In the genomic region with DNA sequence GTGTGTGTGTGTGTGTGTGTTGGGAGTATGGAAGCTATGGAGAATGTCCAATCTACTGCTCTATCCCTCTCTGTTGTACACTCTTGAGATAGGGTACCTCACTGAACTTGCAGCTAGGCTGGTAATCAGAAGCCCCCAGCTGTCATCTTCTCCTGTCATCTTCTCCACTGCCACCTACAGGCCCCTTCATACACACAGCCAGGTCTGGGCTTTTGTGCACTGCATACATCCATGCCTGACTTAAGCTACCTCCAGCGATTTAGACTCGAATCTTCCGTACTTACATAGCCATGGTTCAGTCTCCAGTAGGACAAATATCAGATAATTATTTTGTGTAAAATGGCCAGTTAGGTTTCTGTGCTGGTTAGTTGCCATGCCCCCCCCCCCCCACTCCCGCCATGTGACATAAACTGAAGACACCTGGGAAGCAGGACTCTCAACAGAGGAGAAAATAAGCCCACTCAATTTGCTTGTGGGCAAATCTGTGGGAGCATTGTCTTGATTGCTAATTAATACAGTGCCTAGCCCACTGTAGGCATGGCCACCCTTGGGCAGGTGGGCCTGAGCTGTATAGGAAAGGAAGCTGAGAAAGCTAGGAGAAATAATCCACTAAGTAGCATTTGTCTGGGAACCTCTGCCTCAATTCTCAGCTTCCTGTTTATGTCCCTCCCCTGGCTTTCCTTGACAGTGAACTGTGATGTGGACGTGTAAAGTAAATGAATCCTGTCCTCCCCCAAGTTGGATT, we compare ENCODE assay signal across 12 mouse cellular contexts.
DNase-seq lines count a peak whose midpoint lies in the region; ATAC-seq and TF ChIP-seq lines count a peak whose summit lies in the region.
"Had no signal": no experiment of that assay in that cellular context is flagged by ENCODE, and none has a peak within 500 bp of the region (broad histone marks: within the 10 kb centered on the region; RNA-seq: fewer than 3 reads in every experiment).

No protein-coding gene starts in this region.

- peak; percentile 49; the same call in 1 of the 2 replicates for ATAC-seq in forebrain, embryonic 11.5 days (replicated peaks; ENCODE audit: low FRiP score)
- ATAC-seq in forebrain, embryonic 16.5 days: no peak; the same call in 1 of the 2 replicates
- peak; percentile 31; the same call in 1 of the 2 replicates for ATAC-seq in lung, embryonic 16.5 days (ENCODE audit: low read depth)
- ATAC-seq in hindbrain, embryonic 15.5 days (ENCODE audit: low FRiP score, low read depth): peak; percentile 51; the same call in 1 of the 2 replicates
- 0 out of 2 replicates have a peak, but pooled peaks have one; percentile 53 for ATAC-seq in neural tube, embryonic 15.5 days (ENCODE audit: low FRiP score)

- no peak overlapping the region for H3K4me3 ChIP-seq in forebrain, embryonic 11.5 days (ENCODE audit: low read depth, low read length)
- H3K4me3 ChIP-seq in forebrain, embryonic 16.5 days (replicated peaks; ENCODE audit: low read length): no peak overlapping the region
- no peak overlapping the region for H3K4me3 ChIP-seq in lung, embryonic 16.5 days (ENCODE audit: low read length)
- H3K4me3 ChIP-seq in lung, adult 2 months (replicated peaks; ENCODE audit: extremely low read depth, low read depth, low read length): no peak overlapping the region
- H3K4me3 ChIP-seq in hindbrain, embryonic 15.5 days: no peak overlapping the region
- H3K4me3 ChIP-seq in neural tube, embryonic 15.5 days (replicated peaks): no peak overlapping the region
- H3K4me3 ChIP-seq: embryonic facial prominence, embryonic 15.5 days; stomach, embryonic 15.5 days had no signal

- no peak overlapping the region for H3K4me2 ChIP-seq in forebrain, embryonic 11.5 days (ENCODE audit: low read depth, low read length, severe bottlenecking)
- H3K4me2 ChIP-seq in forebrain, embryonic 16.5 days (ENCODE audit: low read length): no peak overlapping the region
- H3K4me2 ChIP-seq in lung, embryonic 16.5 days (ENCODE audit: low read depth, low read length): peak overlapping the region; percentile 9; the same call in 1 of the 2 replicates
- no peak overlapping the region for H3K4me2 ChIP-seq in hindbrain, embryonic 15.5 days
- H3K4me2 ChIP-seq in neural tube, embryonic 15.5 days: no peak overlapping the region
- H3K4me2 ChIP-seq: embryonic facial prominence, embryonic 15.5 days; heart, embryonic 11.5 days; stomach, embryonic 15.5 days had no signal

- no peaks in the 10 kb centered on the region for H3K9me3 ChIP-seq in forebrain, embryonic 11.5 days (ENCODE audit: control insufficient read depth, low read length)
- no peaks in the 10 kb centered on the region for H3K9me3 ChIP-seq in forebrain, embryonic 16.5 days (ENCODE audit: control insufficient read depth, low read length)
- no peaks in the 10 kb centered on the region for H3K9me3 ChIP-seq in lung, embryonic 16.5 days (ENCODE audit: control insufficient read depth, low read length)
- no peaks in the 10 kb centered on the region for H3K9me3 ChIP-seq in hindbrain, embryonic 15.5 days
- no peaks in the 10 kb centered on the region for H3K9me3 ChIP-seq in neural tube, embryonic 15.5 days (replicated peaks)
- H3K9me3 ChIP-seq: embryonic facial prominence, embryonic 15.5 days; stomach, embryonic 15.5 days had no signal

- H3K9ac ChIP-seq in forebrain, embryonic 11.5 days (ENCODE audit: low read length): no peak overlapping the region
- no peak overlapping the region for H3K9ac ChIP-seq in forebrain, embryonic 16.5 days (replicated peaks; ENCODE audit: low read depth, low read length)
- H3K9ac ChIP-seq in lung, embryonic 16.5 days (ENCODE audit: low read length): no peak overlapping the region
- no peak overlapping the region for H3K9ac ChIP-seq in hindbrain, embryonic 15.5 days
- H3K9ac ChIP-seq in neural tube, embryonic 15.5 days (replicated peaks): no peak overlapping the region
- H3K9ac ChIP-seq: embryonic facial prominence, embryonic 15.5 days; stomach, embryonic 15.5 days had no signal

- no peaks in the 10 kb centered on the region for H3K27me3 ChIP-seq in forebrain, embryonic 11.5 days (ENCODE audit: control insufficient read depth, insufficient read depth, low read length)
- no peaks in the 10 kb centered on the region for H3K27me3 ChIP-seq in forebrain, embryonic 16.5 days (replicated peaks; ENCODE audit: control insufficient read depth, insufficient read depth, low read length)
- H3K27me3 ChIP-seq in lung, embryonic 16.5 days (ENCODE audit: control insufficient read depth, insufficient read depth, low read depth, low read length): no peaks in the 10 kb centered on the region
- H3K27me3 ChIP-seq in hindbrain, embryonic 15.5 days: no peaks in the 10 kb centered on the region
- H3K27me3 ChIP-seq in neural tube, embryonic 15.5 days (replicated peaks): no peaks in the 10 kb centered on the region
- H3K27me3 ChIP-seq: embryonic facial prominence, embryonic 15.5 days; stomach, embryonic 15.5 days had no signal

- no peak for DNase-seq in forebrain, embryonic 11.5 days (ENCODE audit: low spot score)
- no peak for DNase-seq in lung, adult 2 months
- no peak for DNase-seq in T-cell, adult 2 months (ENCODE audit: low spot score)
- DNase-seq in testis, postnatal 14 days (ENCODE audit: low spot score): no peak
- DNase-seq: cerebellum, adult 11-12 months had no signal

- no peaks in the 10 kb centered on the region for H3K36me3 ChIP-seq in forebrain, embryonic 11.5 days (ENCODE audit: control insufficient read depth, insufficient read depth, low read length)
- H3K36me3 ChIP-seq in forebrain, embryonic 16.5 days (ENCODE audit: control insufficient read depth, insufficient read depth): no peaks in the 10 kb centered on the region
- no peaks in the 10 kb centered on the region for H3K36me3 ChIP-seq in lung, embryonic 16.5 days (ENCODE audit: control insufficient read depth, insufficient read depth, low read length)
- H3K36me3 ChIP-seq in hindbrain, embryonic 15.5 days: no peaks in the 10 kb centered on the region
- no peaks in the 10 kb centered on the region for H3K36me3 ChIP-seq in neural tube, embryonic 15.5 days
- H3K36me3 ChIP-seq: embryonic facial prominence, embryonic 15.5 days; stomach, embryonic 15.5 days had no signal

- no peak for TF ChIP-seq POLR2A in lung, adult 2 months (IDR thresholded peaks at IDR 0.05; ENCODE audit: borderline replicate concordance, extremely low read depth, low read depth, low read length)

- 77% methylated on average over 5 of the region's 5 CpGs for WGBS in forebrain, embryonic 11.5 days
- 70% methylated on average over 5 of the region's 5 CpGs for WGBS in forebrain, embryonic 16.5 days
- 73% methylated on average over 5 of the region's 5 CpGs for WGBS in lung, embryonic 16.5 days
- 72% methylated on average over 5 of the region's 5 CpGs for WGBS in lung, adult 2 months
- WGBS in hindbrain, embryonic 15.5 days: 82% methylated on average over 5 of the region's 5 CpGs
- 74% methylated on average over 5 of the region's 5 CpGs for WGBS in neural tube, embryonic 15.5 days

- H3K27ac ChIP-seq in forebrain, embryonic 11.5 days (ENCODE audit: low read depth, low read length): no peak overlapping the region
- no peak overlapping the region for H3K27ac ChIP-seq in forebrain, embryonic 16.5 days (ENCODE audit: low read length)
- no peak overlapping the region for H3K27ac ChIP-seq in lung, embryonic 16.5 days (ENCODE audit: low read length)
- H3K27ac ChIP-seq in hindbrain, embryonic 15.5 days (replicated peaks): no peak overlapping the region
- H3K27ac ChIP-seq in neural tube, embryonic 15.5 days (replicated peaks): no peak overlapping the region
- H3K27ac ChIP-seq: embryonic facial prominence, embryonic 15.5 days; stomach, embryonic 15.5 days had no signal

- no peaks in the 10 kb centered on the region for H3K4me1 ChIP-seq in forebrain, embryonic 11.5 days (replicated peaks; ENCODE audit: control insufficient read depth, insufficient read depth, low read length)
- H3K4me1 ChIP-seq in forebrain, embryonic 16.5 days (replicated peaks; ENCODE audit: control insufficient read depth, insufficient read depth, low read length): peaks cover 4% of the 10 kb centered on the region; the same call in 1 of the 2 replicates
- no peaks in the 10 kb centered on the region for H3K4me1 ChIP-seq in lung, embryonic 16.5 days (replicated peaks; ENCODE audit: control insufficient read depth, insufficient read depth, low read length)
- H3K4me1 ChIP-seq in lung, adult 2 months (ENCODE audit: control insufficient read depth, insufficient read depth, low read length): no peaks in the 10 kb centered on the region
- peaks cover 5% of the 10 kb centered on the region for H3K4me1 ChIP-seq in hindbrain, embryonic 15.5 days (replicated peaks)
- peaks cover 4% of the 10 kb centered on the region; the same call in 1 of the 2 replicates for H3K4me1 ChIP-seq in neural tube, embryonic 15.5 days
- H3K4me1 ChIP-seq: stomach, embryonic 15.5 days had no signal

- TF ChIP-seq CTCF in lung, adult 2 months (IDR thresholded peaks at IDR 0.05; ENCODE audit: insufficient read depth, low read length): no peak
